Mouse (Mus musculus): Measurements from ENCODE around the gene Olfr807. TPM values are rescaled to one million over a fixed set of nuclear protein-coding genes. Genes with fewer than 3 reads are reported as not detected.

Olfr807 gene
- polyA plus RNA-seq (2012; rRNA removed), result not detected in 2 replicates

GRCm38 (mm10) chr10:129757693-129758092 lies at the start of gene Olfr807:
TSS of gene Olfr807 (minus strand) at chr10:129757793.

GRCm38 (mm10) chr10:129804296-129804695 lies 46.7 kb upstream of the Olfr807 start, which contains the start of gene Olfr811:
TSS of gene Olfr811 (minus strand) at chr10:129804396.

GRCm38 (mm10) chr10:129794817-129795216 lies 37.2 kb upstream of the Olfr807 start, which contains the start of gene Olfr810:
TSS of gene Olfr810 (minus strand) at chr10:129794917.

GRCm38 (mm10) chr10:129774338-129774737 lies 16.7 kb upstream of the Olfr807 start, which contains the start of gene Olfr809:
TSS of gene Olfr809 (plus strand) at chr10:129774638.

GRCm38 (mm10) chr10:129765182-129765581 lies 7.6 kb upstream of the Olfr807 start, which contains the start of gene Olfr808:
TSS of gene Olfr808 (plus strand) at chr10:129765482.

GRCm38 (mm10) chr10:129741821-129742220 lies 15.8 kb downstream of the Olfr807 start, which contains the start of gene Olfr806:
TSS of gene Olfr806 (minus strand) at chr10:129741921.

GRCm38 (mm10) chr10:129729275-129729674 lies 28.3 kb downstream of the Olfr807 start, which contains the start of gene Olfr805:
TSS of gene Olfr805 (minus strand) at chr10:129729375.

Other genes with a start within 250 kb of the Olfr807 start
- gene Olfr791, start 236.0 kb downstream of the Olfr807 start, polyA plus RNA-seq (2012; rRNA removed), result not detected in 2 replicates
- gene Olfr792, start 218.6 kb downstream of the Olfr807 start, polyA plus RNA-seq (2012; rRNA removed), result not detected in 2 replicates
- not detected in 2 replicates for gene Olfr794, start 190.1 kb downstream of the Olfr807 start, polyA plus RNA-seq (2012; rRNA removed)
- not detected in 2 replicates for gene Olfr796, start 145.2 kb downstream of the Olfr807 start, polyA plus RNA-seq (2012; rRNA removed)
- not detected in 2 replicates for gene Olfr798, start 129.9 kb downstream of the Olfr807 start, polyA plus RNA-seq (2012; rRNA removed)
- gene Olfr799, start 120.3 kb downstream of the Olfr807 start, polyA plus RNA-seq (2012; rRNA removed), result not detected in 2 replicates
- not detected in 2 replicates for gene Olfr800, start 100.1 kb downstream of the Olfr807 start, polyA plus RNA-seq (2012; rRNA removed)
- gene Olfr801, start 83.9 kb downstream of the Olfr807 start, polyA plus RNA-seq (2012; rRNA removed), result not detected in 2 replicates
- not detected in 2 replicates for gene Olfr802, start 69.6 kb downstream of the Olfr807 start, polyA plus RNA-seq (2012; rRNA removed)
- gene Olfr803, start 63.5 kb downstream of the Olfr807 start, polyA plus RNA-seq (2012; rRNA removed), result not detected in 2 replicates
- gene Olfr804, start 54.6 kb downstream of the Olfr807 start, polyA plus RNA-seq (2012; rRNA removed), result not detected in 2 replicates
- not detected in 2 replicates for gene Olfr805, start 28.4 kb downstream of the Olfr807 start, polyA plus RNA-seq (2012; rRNA removed)
- not detected in 2 replicates for gene Olfr806, start 15.9 kb downstream of the Olfr807 start, polyA plus RNA-seq (2012; rRNA removed)
- gene Olfr808, start 7.7 kb upstream of the Olfr807 start, polyA plus RNA-seq (2012; rRNA removed), result not detected in 2 replicates
- not detected in 2 replicates for gene Olfr809, start 16.8 kb upstream of the Olfr807 start, polyA plus RNA-seq (2012; rRNA removed)
- gene Olfr810, start 37.1 kb upstream of the Olfr807 start, polyA plus RNA-seq (2012; rRNA removed), result 0.09 and 0.32 TPM in 2 replicates
- not detected in 2 replicates for gene Olfr811, start 46.6 kb upstream of the Olfr807 start, polyA plus RNA-seq (2012; rRNA removed)
- gene Olfr812, start 88.3 kb upstream of the Olfr807 start, polyA plus RNA-seq (2012; rRNA removed), result not detected in 2 replicates
- not detected in 2 replicates for gene Olfr813, start 97.6 kb upstream of the Olfr807 start, polyA plus RNA-seq (2012; rRNA removed)
- not detected in 2 replicates for gene Olfr814, start 122.1 kb upstream of the Olfr807 start, polyA plus RNA-seq (2012; rRNA removed)
- not detected in 2 replicates for gene Olfr815, start 148.1 kb upstream of the Olfr807 start, polyA plus RNA-seq (2012; rRNA removed)
- gene Olfr816, start 157.8 kb upstream of the Olfr807 start, polyA plus RNA-seq (2012; rRNA removed), result not detected in 2 replicates
- gene Olfr818, start 191.3 kb upstream of the Olfr807 start, polyA plus RNA-seq (2012; rRNA removed), result not detected in 2 replicates
- gene Olfr819, start 209.5 kb upstream of the Olfr807 start, polyA plus RNA-seq (2012; rRNA removed), result not detected in 2 replicates
- gene Olfr247, start 218.3 kb upstream of the Olfr807 start, polyA plus RNA-seq (2012; rRNA removed), result not detected in 2 replicates
- not detected in 2 replicates for gene Gm10310, start 227.3 kb upstream of the Olfr807 start, polyA plus RNA-seq (2012; rRNA removed)

All from ovary, adult 2 months (tissue).